Mouse (Mus musculus) midbrain, embryonic 12.5 days (tissue): ENCODE data around the gene Ablim1. TPM values are rescaled to one million over a fixed set of nuclear protein-coding genes. Genes with fewer than 3 reads are reported as not detected.
A peak's percentile ranks its signal among the peaks of the same experiment; 100 is the strongest.

Experiments used
- ATAC-seq: fragments of 200-750 bp; cut with Nextera tagmentation; 2 replicates; pipeline ENCODE4 v1.8.0; 2017; ENCODE audit warnings: low read depth, moderate TSS enrichment, moderate library complexity; ENCODE audit not compliant: low FRiP score
- H3K27ac ChIP-seq: fragments of 300-500 bp; sonication (generic); replicated peaks from 2 replicates; pipeline ENCODE4 v1.5.1; 2016; ENCODE audit warnings: mild to moderate bottlenecking
- H3K27me3 ChIP-seq: fragments of 300-500 bp; sonication (generic); 2 replicates; pipeline ENCODE4 v1.6.1; 2016; ENCODE audit warnings: mild to moderate bottlenecking
- H3K36me3 ChIP-seq: fragments of 300-500 bp; sonication (generic); 2 replicates; pipeline ENCODE4 v1.6.1; 2016
- H3K4me1 ChIP-seq: fragments of 300-500 bp; sonication (generic); 2 replicates; pipeline ENCODE4 v1.6.1; 2016
- H3K4me2 ChIP-seq: fragments of 300-500 bp; sonication (generic); replicated peaks from 2 replicates; pipeline ENCODE4 v1.6.1; 2016; ENCODE audit warnings: mild to moderate bottlenecking, moderate library complexity
- H3K4me3 ChIP-seq: fragments of 300-500 bp; sonication (generic); 2 replicates; pipeline ENCODE4 v1.5.1; 2016; ENCODE audit warnings: mild to moderate bottlenecking
- H3K9ac ChIP-seq: fragments of 300-500 bp; sonication (generic); replicated peaks from 2 replicates; pipeline ENCODE4 v1.6.1; 2016; ENCODE audit warnings: mild to moderate bottlenecking, moderate library complexity
- H3K9me3 ChIP-seq: fragments of 300-500 bp; sonication (generic); 2 replicates; pipeline ENCODE4 v1.6.1; 2016; ENCODE audit warnings: mild to moderate bottlenecking
- whole genome bisulfite sequencing: fragments of 180-500 bp; shearing (Covaris S2); methylation state at CpG from one replicate; pipeline ENCODE4 v1.1.7; 2016; 5-methylcytosine and 5-hydroxymethylcytosine counted together
- polyA plus RNA-seq: library from polyadenylated mRNA; unstranded; fragments of >200 nt; fragmentation: Nextera tagmentation; extraction: Ambion mirVana; gene quantifications from 2 replicates; pipeline ENCODE4 v1.2.1, GENCODE M21; 2016

Gene Ablim1
- polyA plus RNA-seq, 1 experiment from 2014 or later, result 24.0 TPM

- no peak for ATAC-seq
- Histone ChIP-seq H3K4me3 (no peak overlapping the region), H3K9ac (no peak overlapping the region), H3K4me2 (no peak overlapping the region), H3K27ac (no peak overlapping the region), H3K9me3 (no peaks in the 10 kb centered on the region), H3K4me1 (peaks cover 19% of the 10 kb centered on the region), H3K36me3 (no peaks in the 10 kb centered on the region), H3K27me3 (peaks cover 21% of the 10 kb centered on the region)
- 79% methylated on average over 12 of the region's 12 CpGs for WGBS
Measured at GRCm38 (mm10) chr19:57002741-57003459, 311.8 kb downstream of the Ablim1 start.

- Histone ChIP-seq H3K36me3 (no peaks in the 10 kb centered on the region), H3K9me3 (no peaks in the 10 kb centered on the region), H3K27me3 (peaks cover 11% of the 10 kb centered on the region), H3K4me2 (no peak overlapping the region), H3K9ac (no peak overlapping the region), H3K27ac (no peak overlapping the region), H3K4me1 (peaks cover 21% of the 10 kb centered on the region), H3K4me3 (no peak overlapping the region)
- 90% methylated on average over 4 of the region's 4 CpGs for WGBS
- ATAC-seq, result no peak
Measured at GRCm38 (mm10) chr19:57001926-57002325, 312.8 kb downstream of the Ablim1 start.

- peaks cover 23% of the 10 kb centered on the region for H3K4me1 ChIP-seq
- no peak overlapping the region for H3K27ac ChIP-seq
- H3K4me3 ChIP-seq, result no peak overlapping the region
- H3K27me3 ChIP-seq, result no peaks in the 10 kb centered on the region; the same call in 1 of the 2 replicates
- no peak for ATAC-seq
- no peak overlapping the region for H3K4me2 ChIP-seq
- H3K9me3 ChIP-seq, result no peaks in the 10 kb centered on the region
- 88% methylated on average over 5 of the region's 5 CpGs for WGBS
- no peaks in the 10 kb centered on the region for H3K36me3 ChIP-seq
- H3K9ac ChIP-seq, result no peak overlapping the region
Measured at GRCm38 (mm10) chr19:57000592-57000991, 314.1 kb downstream of the Ablim1 start.

- Histone ChIP-seq H3K9me3 (no peaks in the 10 kb centered on the region), H3K36me3 (no peaks in the 10 kb centered on the region), H3K4me2 (no peak overlapping the region), H3K27me3 (no peaks in the 10 kb centered on the region; the same call in 1 of the 2 replicates), H3K9ac (no peak overlapping the region), H3K4me3 (no peak overlapping the region), H3K27ac (no peak overlapping the region), H3K4me1 (peaks cover 23% of the 10 kb centered on the region)
- 88% methylated on average over 2 of the region's 2 CpGs for WGBS
- no peak for ATAC-seq
Measured at GRCm38 (mm10) chr19:56999781-57000180, 314.9 kb downstream of the Ablim1 start.

GRCm38 (mm10) chr19:56998910-56999309, 315.8 kb downstream of the Ablim1 start:
- no peak for ATAC-seq
- H3K9me3 ChIP-seq, result no peaks in the 10 kb centered on the region
- no peak overlapping the region for H3K4me2 ChIP-seq
- H3K9ac ChIP-seq, result no peak overlapping the region
- peaks cover 23% of the 10 kb centered on the region for H3K4me1 ChIP-seq
- no peaks in the 10 kb centered on the region for H3K36me3 ChIP-seq
- peaks cover under 1% of the 10 kb centered on the region; the same call in 1 of the 2 replicates for H3K27me3 ChIP-seq
- 90% methylated on average over 2 of the region's 2 CpGs for WGBS
- no peak overlapping the region for H3K27ac ChIP-seq
- no peak overlapping the region for H3K4me3 ChIP-seq

- Histone ChIP-seq H3K27me3 (peaks cover 2% of the 10 kb centered on the region; the same call in 1 of the 2 replicates), H3K4me2 (no peak overlapping the region), H3K4me3 (no peak overlapping the region), H3K9me3 (no peaks in the 10 kb centered on the region), H3K4me1 (peaks cover 20% of the 10 kb centered on the region), H3K27ac (no peak overlapping the region), H3K36me3 (no peaks in the 10 kb centered on the region), H3K9ac (no peak overlapping the region)
- 87% methylated on average over 4 of the region's 4 CpGs for WGBS
- ATAC-seq, result no peak
Measured at GRCm38 (mm10) chr19:56998331-56998730, 316.4 kb downstream of the Ablim1 start.

GRCm38 (mm10) chr19:56997164-56997599, 317.5 kb downstream of the Ablim1 start:
- no peak overlapping the region for H3K9ac ChIP-seq
- peak overlapping the region; percentile 41 for H3K4me2 ChIP-seq
- peak; percentile 63; the same call in 1 of the 2 replicates for ATAC-seq
- WGBS, result 8% methylated on average over 10 of the region's 10 CpGs
- peaks cover 17% of the 10 kb centered on the region for H3K4me1 ChIP-seq
- no peaks in the 10 kb centered on the region for H3K9me3 ChIP-seq
- peak overlapping the region; percentile 39; the same call in 1 of the 2 replicates for H3K27ac ChIP-seq
- 0 out of 2 replicates have a peak overlapping the region, but pooled peaks have one; percentile 4 for H3K4me3 ChIP-seq
- H3K36me3 ChIP-seq, result no peaks in the 10 kb centered on the region
- peaks cover 2% of the 10 kb centered on the region; the same call in 1 of the 2 replicates for H3K27me3 ChIP-seq

GRCm38 (mm10) chr19:56995441-56995840, 319.3 kb downstream of the Ablim1 start:
- H3K4me3 ChIP-seq, result no peak overlapping the region
- no peak overlapping the region for H3K27ac ChIP-seq
- H3K9me3 ChIP-seq, result no peaks in the 10 kb centered on the region
- H3K9ac ChIP-seq, result no peak overlapping the region
- 85% methylated on average over 4 of the region's 4 CpGs for WGBS
- H3K27me3 ChIP-seq, result 0 out of 2 replicates have a peak, but pooled peaks cover 2% of the 10 kb centered on the region
- no peak for ATAC-seq
- H3K4me2 ChIP-seq, result no peak overlapping the region
- peaks cover 26% of the 10 kb centered on the region for H3K4me1 ChIP-seq
- no peaks in the 10 kb centered on the region for H3K36me3 ChIP-seq

GRCm38 (mm10) chr19:56994653-56995052, 320.1 kb downstream of the Ablim1 start:
- no peak for ATAC-seq
- peaks cover 34% of the 10 kb centered on the region for H3K4me1 ChIP-seq

GRCm38 (mm10) chr19:56993763-56994162, 321.0 kb downstream of the Ablim1 start:
- H3K9ac ChIP-seq, result no peak overlapping the region
- H3K9me3 ChIP-seq, result no peaks in the 10 kb centered on the region
- no peak for ATAC-seq
- WGBS, result 85% methylated on average over 4 of the region's 4 CpGs
- H3K27me3 ChIP-seq, result peaks cover 2% of the 10 kb centered on the region; the same call in 1 of the 2 replicates
- no peak overlapping the region for H3K4me3 ChIP-seq
- H3K4me2 ChIP-seq, result no peak overlapping the region
- peaks cover 40% of the 10 kb centered on the region for H3K4me1 ChIP-seq
- H3K36me3 ChIP-seq, result no peaks in the 10 kb centered on the region
- H3K27ac ChIP-seq, result no peak overlapping the region

More at GRCm38 (mm10) chr19:56994653-56995052, 320.1 kb downstream of the Ablim1 start:
- H3K9ac ChIP-seq, result no peak overlapping the region
- H3K36me3 ChIP-seq, result no peaks in the 10 kb centered on the region
- 68% methylated on average over 4 of the region's 4 CpGs for WGBS
- H3K4me3 ChIP-seq, result no peak overlapping the region
- no peaks in the 10 kb centered on the region for H3K9me3 ChIP-seq
- H3K27me3 ChIP-seq, result 0 out of 2 replicates have a peak, but pooled peaks cover 2% of the 10 kb centered on the region
- H3K27ac ChIP-seq, result no peak overlapping the region
- no peak overlapping the region for H3K4me2 ChIP-seq

- H3K36me3 ChIP-seq, result no peaks in the 10 kb centered on the region
- no peaks in the 10 kb centered on the region for H3K9me3 ChIP-seq
- H3K27ac ChIP-seq, result no peak overlapping the region
- WGBS, result 68% methylated on average over 8 of the region's 8 CpGs
- ATAC-seq, result no peak
- H3K9ac ChIP-seq, result no peak overlapping the region
- peaks cover 2% of the 10 kb centered on the region; the same call in 1 of the 2 replicates for H3K27me3 ChIP-seq
- no peak overlapping the region for H3K4me3 ChIP-seq
- H3K4me1 ChIP-seq, result peaks cover 41% of the 10 kb centered on the region
- no peak overlapping the region for H3K4me2 ChIP-seq
Measured at GRCm38 (mm10) chr19:56992978-56993545, 321.7 kb downstream of the Ablim1 start.
